Mouse (Mus musculus) liver, embryonic 14.5 days (tissue): ENCODE measurements around the gene Slc12a9. TPM values are rescaled to one million over a fixed set of nuclear protein-coding genes. Genes with fewer than 3 reads are reported as not detected.
A peak's percentile ranks its signal among the peaks of the same experiment; 100 is the strongest.

Experiments used
- ATAC-seq: fragments of 200-750 bp; cut with Nextera tagmentation; 2 replicates; pipeline ENCODE4 v1.8.0; 2017; ENCODE audit warnings: moderate number of reproducible peaks, mild to moderate bottlenecking, moderate library complexity; ENCODE audit not compliant: insufficient read depth
- DNase-seq, 3 experiments: peaks; one replicate each; pipeline ENCODE4 v3.0.0-alpha.2; 2012 to 2013; ENCODE audit warnings: low read depth in 3 of 3, low spot score in 3 of 3
- H3K27ac ChIP-seq: fragments of 300-500 bp; sonication (generic); 2 replicates; pipeline ENCODE4 v1.5.1; 2014; ENCODE audit warnings: moderate library complexity, mild to moderate bottlenecking, control low read depth, inconsistent platforms
- H3K27me3 ChIP-seq: fragments of 300-500 bp; sonication (generic); 2 replicates; pipeline ENCODE4 v1.6.1; 2014; ENCODE audit warnings: mild to moderate bottlenecking, low read length, moderate library complexity; ENCODE audit not compliant: control insufficient read depth, insufficient read depth
- H3K36me3 ChIP-seq: fragments of 300-500 bp; sonication (generic); replicated peaks from 2 replicates; pipeline ENCODE4 v1.6.1; 2014; ENCODE audit warnings: low read depth; ENCODE audit not compliant: control insufficient read depth, insufficient read depth
- H3K4me1 ChIP-seq, 2 experiments: fragments of 200-500 bp in 1 of 2; fragments of 300-500 bp in 1 of 2; sonication (generic) in 1 of 2; replicated peaks; 2 replicates each; pipeline ENCODE4 v1.6.1; 2012 to 2014; ENCODE audit warnings: antibody characterized with exemption in 1 of 2, inconsistent platforms in 1 of 2, low read length in 1 of 2; ENCODE audit not compliant: control insufficient read depth in 2 of 2, insufficient read depth in 2 of 2
- H3K4me2 ChIP-seq: fragments of 300-500 bp; sonication (generic); 2 replicates; pipeline ENCODE4 v1.6.1; 2014; ENCODE audit warnings: low read depth, mild to moderate bottlenecking, control low read depth, moderate library complexity
- H3K4me3 ChIP-seq, 2 experiments: fragments of 200-500 bp in 1 of 2; fragments of 300-500 bp in 1 of 2; sonication (generic) in 1 of 2; 2 replicates each; pipeline ENCODE4 v1.5.1; 2012 to 2014; ENCODE audit warnings: low read depth in 2 of 2, low read length in 2 of 2, mild to moderate bottlenecking in 2 of 2, control low read depth in 1 of 2, inconsistent platforms in 1 of 2, moderate library complexity in 1 of 2; ENCODE audit not compliant: insufficient read depth in 1 of 2
- H3K9ac ChIP-seq: fragments of 300-500 bp; sonication (generic); replicated peaks from 2 replicates; pipeline ENCODE4 v1.6.1; 2014; ENCODE audit warnings: mild to moderate bottlenecking, control low read depth, moderate library complexity
- H3K9me3 ChIP-seq: fragments of 300-500 bp; sonication (generic); 2 replicates; pipeline ENCODE4 v1.6.1; 2016; ENCODE audit warnings: low read length, mixed read lengths; ENCODE audit not compliant: control insufficient read depth
- CTCF ChIP-seq: IDR thresholded peaks from 2 replicates; pipeline ENCODE4 v1.5.1; 2016; ENCODE audit warnings: antibody characterized with exemption, low read depth, control low read depth
- EP300 ChIP-seq: IDR thresholded peaks from 2 replicates; pipeline ENCODE4 v1.6.1; 2016; ENCODE audit warnings: antibody characterized with exemption, low read depth
- WGBS: fragments of 180-500 bp; shearing (Covaris S2); extraction: QIAGEN DNeasy Blood & Tissue Kit; methylation state at CpG from one replicate; pipeline ENCODE4 v1.1.7; 2014; ENCODE audit not compliant: insufficient replicate concordance; 5-methylcytosine and 5-hydroxymethylcytosine counted together
- polyA plus RNA-seq, 2 experiments: library from polyadenylated mRNA; depleted of rRNA in 1 of 2; stranded (reverse) in 1 of 2; unstranded in 1 of 2; fragments of >200 nt; fragmentation: Nextera tagmentation in 1 of 2; extraction: Ambion mirVana in 1 of 2; gene quantifications; 2 replicates each; pipeline versions ENCODE4 v1.2.1 to v1.2.3; 2012 to 2014

The Slc12a9 gene
- polyA plus RNA-seq, 2 experiments, result 1.2 to 2.2 TPM

- DNase-seq, result no peak
- Histone ChIP-seq H3K4me2 (no peak overlapping the region), H3K4me3 (no peak overlapping the region), H3K4me1 (no peaks in the 10 kb centered on the region), H3K27ac (no peak overlapping the region), H3K9ac (no peak overlapping the region), H3K36me3 (no peaks in the 10 kb centered on the region), H3K9me3 (no peaks in the 10 kb centered on the region), H3K27me3 (no peaks in the 10 kb centered on the region)
- TF ChIP-seq CTCF (peak; percentile 30), EP300 (no peak)
- WGBS, result 36% methylated on average over 7 of the region's 7 CpGs
- ATAC-seq, result peak; percentile 17; the same call in 1 of the 2 replicates
Observed at GRCm38 (mm10) chr5:137376198-137376597, 42.8 kb upstream of the Slc12a9 start.

DNA sequence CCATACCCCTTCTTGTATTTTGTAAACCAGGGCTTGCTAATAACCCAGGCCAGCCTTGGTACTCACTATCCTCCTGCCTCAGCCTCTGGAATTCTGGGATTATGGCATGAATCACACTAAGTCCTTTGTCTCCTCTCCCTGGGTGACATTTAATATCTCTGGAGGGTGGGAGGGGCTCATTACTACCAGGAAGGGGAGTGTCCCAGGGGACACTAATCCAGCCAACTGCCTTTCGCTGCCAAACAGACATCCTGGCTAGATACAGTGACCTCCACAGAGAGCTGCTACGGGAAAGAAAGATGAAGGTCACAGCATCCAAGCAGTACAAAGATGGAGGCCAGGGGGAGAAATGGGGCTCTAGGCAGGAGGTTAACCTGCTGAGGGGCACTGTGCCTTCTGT is 42.2 kb upstream of the Slc12a9 start:
- H3K4me3 ChIP-seq, result no peak overlapping the region
- no peaks in the 10 kb centered on the region for H3K9me3 ChIP-seq
- no peak overlapping the region for H3K9ac ChIP-seq
- no peak overlapping the region for H3K4me2 ChIP-seq
- 47% methylated on average over 2 of the region's 2 CpGs for WGBS
- DNase-seq (no peak), ATAC-seq (no peak)
- no peak overlapping the region for H3K27ac ChIP-seq
- TF ChIP-seq EP300, result no peak
- TF ChIP-seq CTCF, result no peak
- no peaks in the 10 kb centered on the region for H3K27me3 ChIP-seq
- H3K36me3 ChIP-seq, result no peaks in the 10 kb centered on the region
- no peaks in the 10 kb centered on the region for H3K4me1 ChIP-seq

GRCm38 (mm10) chr5:137374521-137375080 is 41.2 kb upstream of the Slc12a9 start:
- Histone ChIP-seq H3K27me3 (no peaks in the 10 kb centered on the region), H3K4me1 (no peaks in the 10 kb centered on the region), H3K9me3 (no peaks in the 10 kb centered on the region), H3K4me2 (no peak overlapping the region), H3K4me3 (no peak overlapping the region), H3K9ac (no peak overlapping the region), H3K27ac (no peak overlapping the region), H3K36me3 (no peaks in the 10 kb centered on the region)
- 53% methylated on average over 4 of the region's 4 CpGs for WGBS
- no peak for ATAC-seq
- DNase-seq, result no peak
- TF ChIP-seq EP300 (no peak), CTCF (no peak)

DNA sequence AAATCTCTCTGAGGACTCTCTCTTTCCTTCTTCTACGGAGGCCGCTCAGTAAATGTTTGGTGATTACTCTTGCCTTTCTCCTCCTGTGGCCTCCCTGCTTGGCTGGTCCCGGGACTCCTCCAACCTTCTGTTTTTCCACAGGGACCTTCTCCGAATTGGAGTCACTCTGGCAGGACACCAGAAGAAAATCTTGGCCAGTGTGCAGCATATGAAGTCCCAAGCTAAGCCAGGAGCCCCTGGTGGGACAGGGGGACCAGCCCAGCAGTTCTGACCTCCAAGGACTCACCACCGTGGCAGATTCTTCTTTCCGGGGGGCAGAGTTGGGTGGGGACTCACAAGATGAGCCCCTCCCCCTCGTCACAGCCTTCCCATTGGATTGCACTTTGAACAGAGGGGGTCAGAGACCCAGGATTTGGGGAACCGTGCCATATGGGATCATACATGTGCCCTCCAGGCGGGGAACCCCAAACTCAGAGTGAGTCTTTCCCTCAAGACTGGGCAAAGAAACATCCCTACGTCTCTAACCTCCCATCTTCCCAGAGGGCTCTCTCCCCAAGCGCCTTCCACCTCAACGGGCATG is 40.1 kb upstream of the Slc12a9 start:
- 64% methylated on average over 12 of the region's 12 CpGs for WGBS
- Histone ChIP-seq H3K4me1 (no peaks in the 10 kb centered on the region), H3K4me3 (no peak overlapping the region), H3K4me2 (no peak overlapping the region), H3K9ac (no peak overlapping the region), H3K27me3 (no peaks in the 10 kb centered on the region), H3K36me3 (no peaks in the 10 kb centered on the region), H3K27ac (no peak overlapping the region), H3K9me3 (no peaks in the 10 kb centered on the region)
- no peak for TF ChIP-seq EP300
- no peak for TF ChIP-seq CTCF
- DNase-seq (no peak), ATAC-seq (no peak)

DNA sequence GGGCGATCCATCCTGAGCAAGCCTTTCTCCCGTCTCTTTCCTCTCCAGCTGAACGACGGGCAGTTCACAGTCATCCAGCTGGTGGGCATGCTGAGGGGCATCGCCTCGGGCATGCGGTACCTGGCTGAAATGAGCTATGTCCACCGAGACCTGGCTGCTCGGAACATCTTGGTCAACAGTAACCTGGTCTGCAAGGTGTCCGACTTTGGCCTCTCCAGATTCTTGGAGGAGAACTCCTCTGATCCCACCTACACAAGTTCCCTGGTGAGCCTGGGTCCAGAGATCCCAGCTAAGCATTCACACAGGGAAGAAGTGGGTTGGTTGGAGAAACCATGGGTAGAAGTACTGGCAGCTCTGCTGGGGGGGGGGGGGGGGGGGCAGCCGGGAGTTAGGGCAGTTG is 36.3 kb upstream of the Slc12a9 start:
- no peak for TF ChIP-seq EP300
- no peak for TF ChIP-seq CTCF
- ATAC-seq (no peak), DNase-seq (no peak)
- no peaks in the 10 kb centered on the region for H3K36me3 ChIP-seq
- no peaks in the 10 kb centered on the region for H3K27me3 ChIP-seq
- H3K4me1 ChIP-seq, result no peaks in the 10 kb centered on the region
- H3K4me2 ChIP-seq, result no peak overlapping the region
- WGBS, result 78% methylated on average over 10 of the region's 11 CpGs
- no peak overlapping the region for H3K9ac ChIP-seq
- no peaks in the 10 kb centered on the region for H3K9me3 ChIP-seq
- H3K27ac ChIP-seq, result no peak overlapping the region
- no peak overlapping the region for H3K4me3 ChIP-seq
